Mouse (Mus musculus): Measurements from ENCODE around the gene Gm21440.
"Not testable (repeated sequence)": the region's sequence is repeated elsewhere in the genome, so short reads cannot be mapped to it uniquely, and the experiment has no call there.

Gm21440 gene

DNA sequence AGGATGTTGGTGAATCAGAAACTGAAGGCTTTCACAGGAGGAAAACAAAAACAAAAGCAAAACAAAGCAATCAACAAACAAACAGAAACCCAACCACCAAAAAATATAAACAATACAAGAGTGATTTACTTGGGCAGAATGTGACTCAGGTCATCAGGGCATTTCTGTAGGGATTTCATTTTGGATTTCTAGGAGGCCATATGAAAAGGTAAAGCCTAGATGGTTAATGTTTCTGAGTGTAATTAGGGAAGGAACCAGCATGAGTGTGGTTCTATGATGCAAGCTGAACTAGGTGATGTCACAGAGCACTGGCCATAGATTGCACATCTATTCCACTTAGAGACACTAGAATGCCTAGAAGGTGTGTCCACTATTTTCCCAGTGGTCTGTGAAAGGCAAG, at the start of gene Gm21440, which contains the start of gene Gm21454:
Gene Gm21440, plus strand, starts transcription at position 301 of the 400 bp plus-strand sequence.
Gene Gm21454, plus strand, starts transcription at position 352 of the 400 bp plus-strand sequence.
- DNase-seq (ENCODE audit: low spot score in 2 of 2) = not testable (repeated sequence)

DNA sequence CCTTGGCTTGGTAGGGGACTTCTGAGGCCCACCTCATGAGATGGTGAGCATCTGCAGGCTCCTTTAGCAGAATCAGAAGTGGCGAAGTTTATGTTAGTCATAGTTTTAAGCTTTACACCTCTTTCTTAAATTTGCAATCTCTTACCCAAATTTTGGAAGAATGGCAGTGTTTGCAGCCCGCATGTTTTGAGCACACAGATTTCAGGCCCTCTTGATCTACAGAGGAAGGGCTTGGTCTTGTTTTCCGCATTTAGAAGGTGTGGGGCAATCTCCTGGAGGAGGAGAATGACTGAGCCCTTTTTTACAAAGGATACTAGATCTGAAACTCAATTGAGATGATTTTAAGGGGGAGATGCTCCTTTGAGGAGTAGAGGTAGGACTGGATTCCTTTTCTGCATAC, 28.4 kb upstream of the Gm21440 start, which contains the start of gene Gm21828:
Gene Gm21828, minus strand, starts transcription at position 101 of the 400 bp plus-strand sequence.
- not testable (repeated sequence) for DNase-seq (ENCODE audit: low spot score in 2 of 2)

Data from thymus, postnatal 10 days (tissue).